Mouse (Mus musculus): ENCODE results near the gene Ubxn7. TPM values are rescaled to one million over a fixed set of nuclear protein-coding genes. Genes with fewer than 3 reads are reported as not detected.

The Ubxn7 gene
- polyA plus RNA-seq, 1 experiment = not detected

- Histone ChIP-seq H3K4me3 (ENCODE audit: insufficient read depth, low read depth, low read length) (no peak overlapping the region), H3K27ac (ENCODE audit: insufficient read depth, low read depth, low read length) (no peak overlapping the region), H3K4me1 (ENCODE audit: control insufficient read depth, insufficient read depth, low read length) (no peaks in the 10 kb centered on the region)
- TF ChIP-seq CTCF (IDR thresholded peaks at IDR 0.05; ENCODE audit: insufficient read depth, low read depth, low read length) = no peak
- no peak for TF ChIP-seq POLR2A (IDR thresholded peaks at IDR 0.05; ENCODE audit: insufficient read depth, low read depth, low read length)
- 71% methylated on average over 6 of the region's 6 CpGs for WGBS
Measured at GRCm38 (mm10) chr16:32395679-32396540, 63.9 kb downstream of the Ubxn7 start.

DNA sequence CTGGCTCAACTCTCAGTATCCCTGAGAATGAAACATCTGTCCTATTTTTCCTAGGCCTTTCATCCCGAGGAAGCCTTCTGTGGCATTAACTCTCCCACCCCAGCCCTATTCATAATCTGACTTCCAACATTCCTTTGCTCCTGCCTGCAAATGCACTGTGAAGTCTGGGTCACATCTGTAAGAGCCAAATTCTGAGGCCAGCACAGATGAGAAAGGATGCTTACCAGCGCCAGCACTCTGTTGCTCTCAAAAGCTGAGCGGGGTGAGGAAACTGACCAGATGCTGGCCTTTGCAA lies 64.4 kb downstream of the Ubxn7 start:
- no peak overlapping the region for H3K4me3 ChIP-seq (ENCODE audit: insufficient read depth, low read depth, low read length)
- no peak overlapping the region for H3K27ac ChIP-seq (ENCODE audit: insufficient read depth, low read depth, low read length)
- TF ChIP-seq CTCF (IDR thresholded peaks at IDR 0.05; ENCODE audit: insufficient read depth, low read depth, low read length) = no peak
- TF ChIP-seq POLR2A (IDR thresholded peaks at IDR 0.05; ENCODE audit: insufficient read depth, low read depth, low read length) = no peak
- WGBS = 61% methylated on average over 3 of the region's 3 CpGs
- no peaks in the 10 kb centered on the region for H3K4me1 ChIP-seq (ENCODE audit: control insufficient read depth, insufficient read depth, low read length)

- WGBS = 78% methylated on average over 3 of the region's 3 CpGs
Measured at GRCm38 (mm10) chr16:32398206-32398605, 66.1 kb downstream of the Ubxn7 start.

DNA sequence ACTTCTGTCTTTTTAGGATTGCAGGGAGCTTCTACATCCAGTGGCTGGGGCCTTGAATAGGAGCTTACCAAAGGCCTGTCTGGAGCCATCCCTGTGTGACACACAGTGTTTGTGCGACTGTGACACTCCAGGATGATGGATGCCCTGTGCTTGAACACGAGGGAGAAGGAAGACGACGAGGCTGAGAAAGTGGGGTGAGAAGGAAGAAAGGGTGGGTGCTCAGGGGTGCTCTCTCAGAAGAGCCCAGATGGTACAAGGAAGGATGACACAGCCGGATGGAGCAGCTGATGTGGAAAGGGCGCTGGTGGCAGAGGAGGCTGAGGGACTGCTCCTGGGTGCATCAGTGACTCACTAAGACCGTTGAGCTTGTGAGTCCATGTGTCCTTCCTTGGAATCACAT lies 68.2 kb downstream of the Ubxn7 start, which contains the start of gene Tm4sf19:
Gene Tm4sf19, plus strand, starts transcription at position 240 of the 400 bp plus-strand sequence.
- 81% methylated on average over 7 of the region's 7 CpGs for WGBS
- no peak within 1 kb of the TSS for H3K27ac ChIP-seq (ENCODE audit: insufficient read depth, low read depth, low read length)
- H3K4me1 ChIP-seq (ENCODE audit: control insufficient read depth, insufficient read depth, low read length) = no peaks in the 10 kb centered on the region
- no peak within 1 kb of the TSS for H3K4me3 ChIP-seq (ENCODE audit: insufficient read depth, low read depth, low read length)
- TF ChIP-seq POLR2A (IDR thresholded peaks at IDR 0.05; ENCODE audit: insufficient read depth, low read depth, low read length) (no peak), CTCF (IDR thresholded peaks at IDR 0.05; ENCODE audit: insufficient read depth, low read depth, low read length) (no peak)

More at GRCm38 (mm10) chr16:32398206-32398605, 66.1 kb downstream of the Ubxn7 start:
- no peaks in the 10 kb centered on the region for H3K4me1 ChIP-seq (ENCODE audit: control insufficient read depth, insufficient read depth, low read length)
- no peak overlapping the region for H3K27ac ChIP-seq (ENCODE audit: insufficient read depth, low read depth, low read length)
- TF ChIP-seq POLR2A (IDR thresholded peaks at IDR 0.05; ENCODE audit: insufficient read depth, low read depth, low read length) (no peak), CTCF (IDR thresholded peaks at IDR 0.05; ENCODE audit: insufficient read depth, low read depth, low read length) (no peak)
- no peak overlapping the region for H3K4me3 ChIP-seq (ENCODE audit: insufficient read depth, low read depth, low read length)

DNA sequence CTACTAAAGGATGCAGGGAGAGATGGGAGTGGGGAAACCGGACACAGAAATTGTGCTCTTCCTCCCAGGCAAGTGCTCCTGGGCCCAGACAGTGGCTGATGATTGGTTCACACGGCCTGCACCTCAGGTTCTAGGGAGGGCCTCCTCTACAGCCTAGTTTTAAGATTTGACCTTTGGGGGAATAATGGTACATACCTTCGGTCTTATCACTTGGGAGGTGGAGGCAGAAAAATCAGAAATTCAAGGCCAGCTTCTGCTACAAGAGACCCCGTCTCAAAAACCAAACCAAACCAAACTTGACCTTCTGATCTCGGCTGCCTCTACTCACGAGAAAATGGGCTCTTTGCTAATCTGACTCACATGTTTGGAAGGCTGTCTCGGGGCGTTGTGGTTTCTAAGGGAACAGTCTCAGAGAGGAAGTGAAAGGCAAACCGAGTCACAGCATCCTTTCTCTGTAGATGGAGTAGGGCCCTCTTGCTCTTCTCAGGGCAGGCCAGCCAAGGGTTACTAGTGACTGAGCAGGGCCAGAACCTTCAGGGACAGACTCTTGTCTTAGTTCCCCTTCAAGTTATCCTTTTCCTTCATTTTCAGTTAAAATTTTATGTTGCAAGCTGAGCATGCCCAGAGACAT lies 69.4 kb downstream of the Ubxn7 start:
- H3K27ac ChIP-seq (ENCODE audit: insufficient read depth, low read depth, low read length) = no peak overlapping the region
- TF ChIP-seq CTCF (IDR thresholded peaks at IDR 0.05; ENCODE audit: insufficient read depth, low read depth, low read length) = no peak
- TF ChIP-seq POLR2A (IDR thresholded peaks at IDR 0.05; ENCODE audit: insufficient read depth, low read depth, low read length) = no peak
- WGBS = 85% methylated on average over 9 of the region's 9 CpGs

GRCm38 (mm10) chr16:32402818-32403217 lies 70.8 kb downstream of the Ubxn7 start:
- TF ChIP-seq CTCF (IDR thresholded peaks at IDR 0.05; ENCODE audit: insufficient read depth, low read depth, low read length) = no peak
- no peak for TF ChIP-seq POLR2A (IDR thresholded peaks at IDR 0.05; ENCODE audit: insufficient read depth, low read depth, low read length)
- Histone ChIP-seq H3K4me1 (ENCODE audit: control insufficient read depth, insufficient read depth, low read length) (no peaks in the 10 kb centered on the region), H3K4me3 (ENCODE audit: insufficient read depth, low read depth, low read length) (no peak overlapping the region), H3K27ac (ENCODE audit: insufficient read depth, low read depth, low read length) (no peak overlapping the region)
- WGBS = 85% methylated on average over 3 of the region's 3 CpGs

More for the DNA sequence above, 69.4 kb downstream of the Ubxn7 start:
- no peaks in the 10 kb centered on the region for H3K4me1 ChIP-seq (ENCODE audit: control insufficient read depth, insufficient read depth, low read length)
- no peak overlapping the region for H3K4me3 ChIP-seq (ENCODE audit: insufficient read depth, low read depth, low read length)

DNA sequence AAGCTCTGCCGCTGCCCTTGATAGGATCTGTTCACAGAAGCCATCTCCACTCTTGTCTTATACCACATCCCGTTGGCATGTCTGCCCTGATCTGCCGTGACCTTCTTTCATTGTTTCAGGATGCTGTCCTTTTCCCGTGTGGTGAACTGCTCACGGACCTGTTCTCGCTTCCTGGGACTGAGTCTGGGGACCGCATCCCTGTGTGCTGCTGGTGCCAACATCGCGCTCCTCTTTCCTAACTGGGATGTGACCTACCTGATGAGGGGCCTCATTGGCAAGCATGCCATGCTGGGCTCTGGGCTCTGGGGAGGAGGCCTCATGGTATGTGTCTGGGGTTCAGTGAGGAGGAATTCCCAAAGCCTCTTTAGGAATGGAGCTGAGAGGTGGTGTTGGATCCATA lies 73.7 kb downstream of the Ubxn7 start:
- TF ChIP-seq POLR2A (IDR thresholded peaks at IDR 0.05; ENCODE audit: insufficient read depth, low read depth, low read length) (no peak), CTCF (IDR thresholded peaks at IDR 0.05; ENCODE audit: insufficient read depth, low read depth, low read length) (no peak)
- H3K4me3 ChIP-seq (ENCODE audit: insufficient read depth, low read depth, low read length) = no peak overlapping the region
- no peaks in the 10 kb centered on the region for H3K4me1 ChIP-seq (ENCODE audit: control insufficient read depth, insufficient read depth, low read length)
- 95% methylated on average over 9 of the region's 9 CpGs for WGBS
- no peak overlapping the region for H3K27ac ChIP-seq (ENCODE audit: insufficient read depth, low read depth, low read length)

GRCm38 (mm10) chr16:32406671-32407070 lies 74.6 kb downstream of the Ubxn7 start:
- Histone ChIP-seq H3K4me3 (ENCODE audit: insufficient read depth, low read depth, low read length) (no peak overlapping the region), H3K27ac (ENCODE audit: insufficient read depth, low read depth, low read length) (no peak overlapping the region), H3K4me1 (ENCODE audit: control insufficient read depth, insufficient read depth, low read length) (no peaks in the 10 kb centered on the region)
- TF ChIP-seq CTCF (IDR thresholded peaks at IDR 0.05; ENCODE audit: insufficient read depth, low read depth, low read length) (no peak), POLR2A (IDR thresholded peaks at IDR 0.05; ENCODE audit: insufficient read depth, low read depth, low read length) (no peak)
- WGBS = 80% methylated on average over 6 of the region's 6 CpGs

- Histone ChIP-seq H3K4me1 (ENCODE audit: control insufficient read depth, insufficient read depth, low read length) (no peaks in the 10 kb centered on the region), H3K4me3 (ENCODE audit: insufficient read depth, low read depth, low read length) (no peak overlapping the region), H3K27ac (ENCODE audit: insufficient read depth, low read depth, low read length) (no peak overlapping the region)
- WGBS = 85% methylated on average over 10 of the region's 10 CpGs
- TF ChIP-seq POLR2A (IDR thresholded peaks at IDR 0.05; ENCODE audit: insufficient read depth, low read depth, low read length) = no peak
Measured at GRCm38 (mm10) chr16:32407730-32408129, 75.7 kb downstream of the Ubxn7 start.
